Mouse (Mus musculus) liver, adult 2 months (tissue): ENCODE measurements at regions not wholly inside any gene's neighbourhood (a gene's known extent, or its start where the extent isn't known, plus 50 kb on each side); places are given as distances from the start of the nearest gene placed in this dataset.

Experiments
- DNase-seq: peaks from one replicate; pipeline ENCODE4 v3.0.0-alpha.2; 2011; ENCODE audit warnings: low read depth, low spot score; ENCODE audit errors: extremely low read depth
- H3K27ac ChIP-seq: fragments of 200-500 bp; replicated peaks from 2 replicates; pipeline ENCODE4 v1.5.1; 2012; ENCODE audit warnings: low read depth, mild to moderate bottlenecking, control low read depth, inconsistent platforms, low read length; ENCODE audit not compliant: insufficient read depth
- H3K27me3 ChIP-seq: fragments of 200-500 bp; 2 replicates; pipeline ENCODE4 v1.6.1; 2012; ENCODE audit warnings: mild to moderate bottlenecking, moderate library complexity, low read length, inconsistent platforms; ENCODE audit not compliant: control insufficient read depth, insufficient read depth
- H3K36me3 ChIP-seq: fragments of 200-500 bp; 2 replicates; pipeline ENCODE4 v1.6.1; 2012; ENCODE audit warnings: low read length, inconsistent platforms; ENCODE audit not compliant: control insufficient read depth, insufficient read depth
- H3K4me1 ChIP-seq: fragments of 200-500 bp; 2 replicates; pipeline ENCODE4 v1.6.1; 2011; ENCODE audit warnings: low read length; ENCODE audit not compliant: control insufficient read depth, insufficient read depth
- H3K4me3 ChIP-seq: fragments of 200-500 bp; 2 replicates; pipeline ENCODE4 v1.5.1; 2011; ENCODE audit warnings: low read depth, mild to moderate bottlenecking, control low read depth, low read length, moderate library complexity; ENCODE audit not compliant: insufficient read depth
- H3K79me2 ChIP-seq: fragments of 200-500 bp; 2 replicates; pipeline ENCODE4 v1.6.1; 2012; ENCODE audit warnings: inconsistent platforms, mild to moderate bottlenecking, low read length, moderate library complexity; ENCODE audit not compliant: control insufficient read depth, insufficient read depth
- H3K9ac ChIP-seq: fragments of 200-500 bp; 2 replicates; pipeline ENCODE4 v1.6.1; 2012; ENCODE audit warnings: low read depth, mild to moderate bottlenecking, control low read depth, inconsistent platforms, low read length
- CTCF ChIP-seq: fragments of 200-500 bp; IDR thresholded peaks from 2 replicates; pipeline ENCODE4 v1.5.1; 2011; ENCODE audit warnings: low read depth, low read length, control low read depth
- POLR2A ChIP-seq: fragments of 200-500 bp; IDR thresholded peaks from 2 replicates; pipeline ENCODE4 v1.6.1; 2011; ENCODE audit warnings: low read length, control low read depth; ENCODE audit not compliant: insufficient read depth; ENCODE audit errors: extremely low read depth
- WGBS: fragments of 180-500 bp; shearing (Covaris S2); methylation state at CpG from one replicate; pipeline ENCODE4 v1.1.7; 2018; 5-methylcytosine and 5-hydroxymethylcytosine counted together

DNA sequence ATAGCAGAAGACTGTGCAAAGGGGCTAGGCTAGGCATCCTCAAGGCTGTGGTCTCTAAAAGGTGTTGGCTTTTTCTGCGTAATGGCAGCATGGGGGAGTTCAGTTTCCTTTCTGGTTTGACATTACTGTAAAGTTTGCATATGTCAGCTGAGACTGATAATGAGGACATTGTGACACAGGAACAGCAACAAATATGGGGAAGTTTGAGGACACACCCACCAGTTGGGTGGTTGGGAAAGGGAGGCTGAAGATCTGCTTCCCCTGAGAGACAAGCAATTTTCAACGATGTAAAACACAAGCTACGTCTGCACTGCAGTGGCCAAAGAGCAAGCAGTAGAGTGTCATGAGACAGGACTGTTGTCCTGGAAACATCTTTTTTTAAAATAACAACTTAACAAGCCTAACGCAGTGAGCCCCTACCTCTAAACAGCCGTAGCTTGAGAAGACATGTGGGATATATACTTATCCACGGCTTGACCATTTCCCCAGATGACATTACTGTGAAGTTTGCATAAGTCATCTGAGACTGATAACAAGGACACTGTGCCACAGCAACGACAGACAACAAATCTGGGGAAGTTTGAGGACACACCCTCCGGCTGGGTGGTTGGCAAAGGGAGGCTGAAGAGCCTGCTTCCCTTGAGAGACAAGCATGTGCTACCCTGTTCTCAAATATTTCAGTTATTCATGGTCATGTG is 173.8 kb downstream of the Plk2 start:
- Histone ChIP-seq H3K79me2 (no peaks in the 10 kb centered on the region), H3K27me3 (no peaks in the 10 kb centered on the region), H3K36me3 (no peaks in the 10 kb centered on the region), H3K27ac (0 out of 2 replicates have a peak overlapping the region, but pooled peaks have one; percentile 40), H3K4me1 (no peaks in the 10 kb centered on the region; the same call in 1 of the 2 replicates), H3K9ac (no peak overlapping the region), H3K4me3 (no peak overlapping the region)
- peak; percentile 43 for DNase-seq
- 74% methylated on average over 8 of the region's 8 CpGs for WGBS
- TF ChIP-seq POLR2A = no peak
- no peak for TF ChIP-seq CTCF

DNA sequence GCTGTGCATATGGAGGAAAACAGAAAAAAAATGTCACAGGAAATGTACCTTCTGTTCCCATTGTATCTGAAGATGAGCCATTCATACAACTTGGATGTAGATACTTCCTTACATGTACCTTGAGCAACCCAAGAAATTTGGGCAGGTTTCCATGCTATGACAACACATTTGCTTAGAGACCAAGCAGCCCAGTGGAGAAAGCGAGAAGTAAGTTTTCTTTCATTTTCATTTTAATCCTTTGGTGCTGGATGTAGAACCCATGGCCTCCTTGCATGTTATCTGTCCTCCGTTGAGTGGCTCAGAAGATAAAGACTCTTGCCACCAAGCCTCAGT is 174.3 kb downstream of the Plk2 start:
- no peaks in the 10 kb centered on the region for H3K27me3 ChIP-seq
- WGBS = 95% methylated on average over 2 of the region's 2 CpGs
- no peaks in the 10 kb centered on the region for H3K79me2 ChIP-seq
- H3K27ac ChIP-seq = no peak overlapping the region
- no peak overlapping the region for H3K4me3 ChIP-seq
- no peaks in the 10 kb centered on the region for H3K36me3 ChIP-seq
- no peak overlapping the region for H3K9ac ChIP-seq
- TF ChIP-seq POLR2A (no peak), CTCF (no peak)
- H3K4me1 ChIP-seq = no peaks in the 10 kb centered on the region; the same call in 1 of the 2 replicates
- DNase-seq = peak; percentile 30

DNA sequence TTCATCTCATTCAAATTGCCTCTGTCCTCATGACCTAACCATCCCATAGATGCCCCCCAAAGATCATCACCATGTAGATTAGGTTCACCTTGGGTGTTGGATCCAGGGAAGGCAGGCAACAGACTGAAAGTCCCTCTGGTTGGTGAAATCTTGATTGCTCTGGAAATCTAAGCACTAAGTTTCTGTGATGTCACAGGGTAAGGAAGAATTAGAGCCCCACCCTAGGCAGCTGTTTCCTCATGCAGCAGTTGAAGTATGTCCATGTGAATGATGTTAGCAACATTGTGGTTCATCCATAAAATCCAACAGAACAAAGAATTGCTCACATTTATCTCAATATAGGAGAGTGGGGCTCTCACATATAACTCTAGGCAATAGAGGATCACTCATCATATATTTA is 175.5 kb downstream of the Plk2 start:
- H3K9ac ChIP-seq = no peak overlapping the region
- H3K4me3 ChIP-seq = no peak overlapping the region
- no peak for DNase-seq
- no peaks in the 10 kb centered on the region for H3K27me3 ChIP-seq
- H3K4me1 ChIP-seq = no peaks in the 10 kb centered on the region
- no peaks in the 10 kb centered on the region for H3K36me3 ChIP-seq
- H3K79me2 ChIP-seq = no peaks in the 10 kb centered on the region
- H3K27ac ChIP-seq = no peak overlapping the region
- TF ChIP-seq CTCF (no peak), POLR2A (no peak)

DNA sequence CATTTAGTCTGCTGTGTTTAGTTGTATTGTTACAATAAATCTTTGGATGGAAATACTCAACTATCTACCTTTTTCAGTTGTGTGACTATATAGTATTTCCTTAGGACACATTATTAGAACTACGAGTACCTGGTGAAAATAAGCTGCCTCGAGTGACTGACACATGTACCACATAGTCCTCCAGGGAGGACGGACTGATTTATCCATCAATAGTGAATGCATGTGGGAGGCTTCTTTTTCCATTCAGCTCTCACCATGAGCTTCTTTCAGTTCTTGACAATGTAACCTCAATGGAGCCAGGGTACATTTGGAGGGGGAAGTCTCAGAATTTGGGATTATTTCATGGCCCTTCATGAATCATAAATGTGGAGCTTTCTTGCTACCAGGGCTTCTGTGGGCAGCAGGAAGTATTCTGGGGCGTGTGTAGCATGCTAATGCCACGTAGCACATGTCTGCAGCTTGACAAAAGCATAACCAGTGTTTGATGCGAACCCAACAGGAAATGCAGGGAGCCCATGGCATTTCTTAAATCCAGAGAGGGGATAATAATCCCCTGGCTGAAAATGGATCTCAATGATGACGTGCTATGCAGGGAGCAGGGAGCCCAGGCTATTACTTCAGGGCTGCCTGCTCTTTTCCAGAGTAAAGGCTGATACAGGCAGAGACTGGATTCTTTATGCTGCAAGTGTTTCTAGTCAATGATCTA is 178.7 kb downstream of the Plk2 start:
- no peak for TF ChIP-seq CTCF
- no peak for TF ChIP-seq POLR2A
- H3K36me3 ChIP-seq = no peaks in the 10 kb centered on the region
- no peaks in the 10 kb centered on the region for H3K4me1 ChIP-seq
- H3K27ac ChIP-seq = no peak overlapping the region
- no peak overlapping the region for H3K9ac ChIP-seq
- H3K4me3 ChIP-seq = no peak overlapping the region
- DNase-seq = no peak
- H3K79me2 ChIP-seq = no peaks in the 10 kb centered on the region
- 88% methylated on average over 7 of the region's 7 CpGs for WGBS
- H3K27me3 ChIP-seq = no peaks in the 10 kb centered on the region

DNA sequence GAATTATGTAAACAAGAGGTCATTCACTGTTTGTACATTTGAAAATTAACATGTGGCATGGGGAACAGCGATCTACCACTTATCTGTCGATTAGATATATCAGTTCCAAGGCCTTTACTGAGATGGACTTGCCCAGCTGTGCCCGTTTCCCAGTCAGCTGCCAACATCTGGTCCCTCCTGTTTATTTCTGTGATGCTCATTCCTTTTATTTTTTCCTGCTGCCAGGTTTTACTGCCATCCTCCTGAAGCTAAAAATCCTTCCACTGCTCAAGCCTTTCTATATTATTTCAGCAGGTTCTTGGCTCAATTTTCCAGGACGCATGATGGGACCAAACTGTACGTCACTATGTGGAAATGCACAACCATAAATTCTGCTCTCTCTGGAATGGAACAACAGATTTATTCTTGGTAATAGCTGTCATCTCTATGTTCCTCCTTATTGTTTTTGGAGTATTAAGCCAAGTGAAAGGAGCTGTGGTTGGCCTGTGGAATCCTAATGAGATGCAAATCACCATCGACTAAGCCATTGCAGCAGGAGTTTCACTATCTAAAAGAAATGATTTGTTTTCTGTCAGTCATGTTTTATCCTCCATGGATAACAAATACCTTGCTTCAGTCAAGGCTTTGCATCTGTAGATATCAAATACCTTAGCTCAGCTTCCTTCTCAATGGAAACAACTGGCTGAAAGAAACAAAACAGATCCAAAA is 180.1 kb downstream of the Plk2 start:
- Histone ChIP-seq H3K9ac (no peak overlapping the region), H3K4me1 (no peaks in the 10 kb centered on the region), H3K4me3 (no peak overlapping the region), H3K36me3 (no peaks in the 10 kb centered on the region), H3K27ac (no peak overlapping the region), H3K79me2 (no peaks in the 10 kb centered on the region), H3K27me3 (no peaks in the 10 kb centered on the region)
- WGBS = 81% methylated on average over 6 of the region's 6 CpGs
- no peak for DNase-seq
- TF ChIP-seq CTCF (no peak), POLR2A (no peak)
